Mouse (Mus musculus): ENCODE measurements around the gene Pnliprp2. TPM values are rescaled to one million over a fixed set of nuclear protein-coding genes. Genes with fewer than 3 reads are reported as not detected.

Gene Pnliprp2
- not detected in 2 replicates for total RNA-seq (2014; fragmentation: Nextera tagmentation)
- total RNA-seq (2017): not detected in 2 replicates

GRCm38 (mm10) chr19:58759423-58759822, at the start of gene Pnliprp2:
Pnliprp2 (plus strand) TSS chr19:58759719.
- no peak for ATAC-seq (replicated peaks; ENCODE audit: poor library complexity, severe bottlenecking)

DNA sequence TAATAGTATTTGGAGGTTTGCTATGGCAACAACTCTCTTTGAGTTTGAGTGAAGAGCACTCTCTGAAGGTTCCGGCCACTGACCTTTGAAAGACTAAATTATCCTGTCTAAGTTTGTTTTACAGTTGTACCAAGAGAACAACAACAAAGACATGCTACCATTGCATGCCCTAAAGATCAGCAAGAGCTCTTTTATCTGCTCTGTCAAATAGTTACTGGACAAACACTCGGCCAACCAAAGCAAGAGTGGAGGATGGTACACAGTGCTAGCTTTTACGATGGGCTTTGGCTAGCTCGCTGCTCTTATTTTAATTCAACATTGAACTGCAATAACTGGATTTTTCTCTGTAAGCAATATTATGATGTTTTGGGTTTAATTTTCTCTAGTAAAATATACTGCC, 41.6 kb upstream of the Pnliprp2 start:
- no peak for ATAC-seq (replicated peaks; ENCODE audit: poor library complexity, severe bottlenecking)

GRCm38 (mm10) chr19:58720439-58720838, 39.1 kb upstream of the Pnliprp2 start:
- ATAC-seq (replicated peaks; ENCODE audit: poor library complexity, severe bottlenecking): no peak

- ATAC-seq (replicated peaks; ENCODE audit: poor library complexity, severe bottlenecking): no peak
Measured at GRCm38 (mm10) chr19:58726551-58726950, 33.0 kb upstream of the Pnliprp2 start.

DNA sequence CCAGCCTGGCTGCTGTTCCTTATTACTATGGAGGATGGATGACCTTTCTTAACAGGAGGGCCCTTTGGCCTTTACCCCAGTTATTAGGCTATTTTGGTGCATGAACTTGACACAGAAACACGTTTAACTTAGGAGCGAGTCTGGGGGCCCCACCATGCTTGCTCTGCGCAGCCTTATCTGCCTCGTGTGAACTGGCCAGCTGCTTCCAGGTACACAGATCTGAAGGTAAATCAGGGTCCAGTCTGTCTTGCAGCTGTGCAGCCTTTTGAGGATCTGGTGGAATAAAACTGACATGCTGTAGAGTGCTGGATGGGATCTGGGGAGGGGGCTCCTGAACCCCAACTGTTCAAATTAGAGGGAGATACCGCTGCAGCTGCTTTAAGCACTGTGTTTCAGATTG, 31.8 kb upstream of the Pnliprp2 start:
- ATAC-seq (replicated peaks; ENCODE audit: poor library complexity, severe bottlenecking): no peak

DNA sequence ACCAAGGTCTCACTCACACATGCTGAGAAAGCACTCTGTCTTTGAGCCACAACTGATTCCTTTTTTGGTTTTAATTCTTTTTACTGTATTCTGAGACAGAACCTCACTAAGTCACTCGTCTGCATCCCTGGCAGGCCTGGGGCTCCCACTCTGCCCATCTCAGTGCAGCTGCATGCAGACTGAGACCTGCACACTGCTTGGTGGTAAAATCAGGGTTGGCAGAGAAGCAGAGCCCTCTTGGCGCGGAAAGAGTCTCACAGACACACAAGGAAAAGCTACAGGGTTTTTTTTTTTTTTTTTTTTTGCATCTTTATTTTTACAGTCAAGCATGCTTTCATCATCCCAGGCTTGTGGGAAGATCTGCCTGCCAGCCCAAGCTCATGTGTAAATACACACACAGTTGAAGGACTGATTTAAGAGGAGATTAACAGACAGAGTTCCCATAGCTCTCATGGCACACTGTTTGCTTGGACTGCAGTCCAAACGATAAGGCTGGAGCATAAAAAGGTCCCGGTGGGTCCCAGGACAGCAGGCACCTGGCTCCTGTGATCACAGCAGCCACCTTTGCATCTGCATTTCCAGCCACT, 31.0 kb upstream of the Pnliprp2 start, which contains the start of gene Pnliprp1:
Gene Pnliprp1 (plus strand): TSS at position 443 of the 587 bp plus-strand sequence.
- no peak for ATAC-seq (replicated peaks; ENCODE audit: poor library complexity, severe bottlenecking)

DNA sequence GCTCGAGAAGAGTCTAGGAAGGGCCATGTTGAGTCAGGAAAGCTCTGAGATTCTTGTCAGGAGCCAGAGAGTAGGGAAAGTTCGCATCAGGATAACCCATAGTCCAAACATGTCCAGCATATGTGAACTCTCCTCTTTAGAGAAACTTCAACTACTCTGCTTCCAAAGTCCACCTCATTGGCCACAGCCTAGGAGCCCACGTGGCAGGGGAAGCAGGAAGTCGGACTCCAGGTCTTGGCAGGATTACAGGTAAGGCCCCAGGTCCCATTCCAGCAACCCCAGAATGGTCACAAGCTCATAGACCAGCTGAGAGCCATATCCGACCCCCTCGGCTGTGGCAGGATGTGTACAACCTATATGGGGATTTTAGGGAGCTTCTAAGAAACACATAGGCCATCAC, 26.3 kb upstream of the Pnliprp2 start:
- no peak for ATAC-seq (replicated peaks; ENCODE audit: poor library complexity, severe bottlenecking)

DNA sequence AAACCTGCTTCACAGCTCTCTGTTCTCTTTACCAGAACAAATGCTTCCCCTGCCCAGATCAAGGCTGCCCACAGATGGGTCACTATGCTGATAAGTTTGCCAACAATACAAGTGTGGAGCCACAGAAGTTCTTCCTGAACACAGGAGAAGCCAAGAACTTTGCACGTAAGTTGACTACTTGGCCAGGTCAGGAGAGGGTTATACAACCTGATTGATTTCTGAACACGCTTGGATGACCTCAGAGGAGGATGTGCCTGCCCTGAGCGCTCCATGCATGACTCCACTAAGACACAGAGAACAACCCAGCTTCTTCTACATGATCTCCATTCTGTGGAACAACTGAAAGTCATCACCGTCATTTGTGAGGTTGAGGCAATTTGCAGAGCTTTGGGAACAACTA, 21.4 kb upstream of the Pnliprp2 start:
- ATAC-seq (replicated peaks; ENCODE audit: poor library complexity, severe bottlenecking): no peak

DNA sequence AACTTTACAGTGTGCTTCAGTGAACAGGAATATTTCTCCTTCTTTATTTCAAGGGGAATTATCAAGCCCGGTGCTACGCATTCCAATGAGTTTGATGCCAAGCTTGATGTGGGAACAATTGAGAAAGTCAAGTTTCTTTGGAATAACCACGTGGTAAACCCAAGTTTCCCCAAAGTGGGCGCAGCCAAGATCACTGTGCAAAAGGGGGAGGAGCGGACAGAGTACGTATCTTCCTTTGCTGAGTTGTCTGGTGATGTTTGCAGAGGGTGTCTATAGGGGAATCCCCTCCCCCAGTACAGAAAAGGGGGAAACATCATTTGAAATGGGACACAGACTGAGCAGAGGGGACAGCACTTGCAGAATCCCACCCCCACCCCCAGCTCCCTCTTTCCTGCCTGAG, 18.5 kb upstream of the Pnliprp2 start:
- ATAC-seq (replicated peaks; ENCODE audit: poor library complexity, severe bottlenecking): no peak

DNA sequence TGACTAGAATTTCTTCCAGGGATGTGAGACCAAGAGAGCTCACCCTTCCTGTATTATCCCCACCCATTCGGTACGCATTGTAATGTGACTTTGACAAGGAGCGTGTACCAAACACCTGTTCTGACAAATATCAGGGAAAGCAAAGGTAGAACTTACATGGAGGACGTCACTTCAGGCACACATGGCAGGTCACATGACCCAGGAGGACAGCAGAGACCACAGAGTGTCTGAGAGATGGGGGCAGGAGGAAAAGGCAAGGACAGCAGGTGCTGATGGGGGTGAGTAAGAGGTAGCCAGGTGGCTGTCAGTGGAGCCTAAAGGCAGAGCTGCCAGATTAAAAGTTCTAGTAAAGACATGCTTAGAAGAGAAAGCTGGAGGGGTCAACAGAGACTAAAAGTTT, 16.8 kb upstream of the Pnliprp2 start:
- no peak for ATAC-seq (replicated peaks; ENCODE audit: poor library complexity, severe bottlenecking)

GRCm38 (mm10) chr19:58743736-58744135, 15.8 kb upstream of the Pnliprp2 start:
- peak; percentile 77 for ATAC-seq (replicated peaks; ENCODE audit: poor library complexity, severe bottlenecking)

- no peak for ATAC-seq (replicated peaks; ENCODE audit: poor library complexity, severe bottlenecking)
Measured at GRCm38 (mm10) chr19:58747498-58748000, 12.0 kb upstream of the Pnliprp2 start.

GRCm38 (mm10) chr19:58750822-58751221, 8.7 kb upstream of the Pnliprp2 start:
- no peak for ATAC-seq (replicated peaks; ENCODE audit: poor library complexity, severe bottlenecking)

DNA sequence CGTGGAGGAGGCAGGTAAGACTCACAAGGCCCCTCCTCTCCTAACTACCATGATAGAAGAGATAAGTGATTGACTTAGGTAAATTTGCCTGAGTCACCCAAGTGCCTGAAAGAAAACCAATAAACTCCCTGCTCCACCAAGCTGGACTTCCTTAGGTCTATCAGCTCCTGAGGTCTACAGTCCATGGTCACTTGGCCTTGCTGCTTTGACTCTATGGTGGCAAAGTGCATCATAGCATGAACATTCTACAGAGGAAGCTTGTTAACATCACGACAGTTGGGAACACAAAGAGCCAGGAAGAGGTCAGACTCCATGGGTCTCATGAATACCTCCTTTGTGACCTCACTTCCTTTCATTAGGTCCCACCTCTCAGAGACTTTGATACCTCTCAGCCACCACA, 8.0 kb upstream of the Pnliprp2 start:
- no peak for ATAC-seq (replicated peaks; ENCODE audit: poor library complexity, severe bottlenecking)

GRCm38 (mm10) chr19:58758871-58759270, 648 bp upstream of the Pnliprp2 start:
- ATAC-seq (replicated peaks; ENCODE audit: poor library complexity, severe bottlenecking): no peak

GRCm38 (mm10) chr19:58762316-58762715, 2.8 kb downstream of the Pnliprp2 start:
- ATAC-seq (replicated peaks; ENCODE audit: poor library complexity, severe bottlenecking): no peak; the same call in 1 of the 2 replicates

DNA sequence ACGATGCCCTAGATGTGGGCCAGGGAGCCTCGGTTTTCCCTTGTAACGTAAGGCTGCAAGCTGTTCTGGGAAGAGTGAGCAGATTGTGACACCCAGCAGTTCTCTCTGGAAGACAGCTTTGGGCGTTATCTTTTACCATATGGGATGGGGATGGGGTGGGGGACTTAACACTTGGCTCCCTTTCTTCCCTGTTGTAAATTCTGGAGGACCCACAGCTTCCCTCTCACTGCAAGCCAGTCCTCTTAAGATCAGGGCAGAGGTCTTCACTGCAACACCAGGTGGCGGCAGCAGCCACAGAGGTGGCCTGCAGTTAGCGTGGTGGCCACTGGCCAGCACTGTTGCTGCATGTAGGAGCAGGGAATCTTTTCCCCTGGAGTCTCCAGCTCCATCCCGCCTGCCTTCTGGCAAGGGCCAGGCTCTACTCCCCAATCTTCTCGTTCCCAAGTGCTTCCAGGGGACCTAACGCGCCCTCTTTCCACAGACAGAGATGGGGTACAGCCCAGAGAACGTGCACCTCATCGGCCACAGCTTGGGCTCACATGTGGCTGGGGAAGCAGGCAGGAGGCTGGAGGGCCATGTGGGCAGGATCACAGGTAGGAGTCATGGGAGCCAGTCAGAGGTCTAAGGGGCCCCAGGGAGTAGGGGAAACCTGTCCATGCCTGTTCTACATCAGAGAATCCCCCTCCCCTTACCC, 3.5 kb downstream of the Pnliprp2 start:
- ATAC-seq (replicated peaks; ENCODE audit: poor library complexity, severe bottlenecking): peak; percentile 55

DNA sequence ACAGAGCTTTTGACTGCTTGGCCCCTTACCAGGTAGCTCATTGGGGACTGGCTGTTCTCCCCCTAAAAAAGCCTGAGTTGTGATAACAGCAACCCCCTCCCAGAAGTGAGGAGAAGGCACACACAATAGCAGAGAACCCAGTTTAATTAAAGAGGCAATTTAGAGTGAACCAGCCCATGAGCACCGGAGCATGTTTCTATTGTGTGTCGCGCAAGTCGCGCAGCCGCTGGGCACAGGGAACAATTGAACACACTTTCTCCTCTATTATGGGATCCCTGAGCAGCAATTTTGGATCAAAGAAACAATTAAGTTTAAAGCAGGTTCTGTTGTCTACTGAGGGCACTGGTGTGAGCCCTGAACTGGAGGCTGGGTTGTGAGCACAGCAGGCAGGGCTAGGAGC, 7.8 kb downstream of the Pnliprp2 start:
- no peak for ATAC-seq (replicated peaks; ENCODE audit: poor library complexity, severe bottlenecking)

GRCm38 (mm10) chr19:58776461-58776860, 16.9 kb downstream of the Pnliprp2 start:
- ATAC-seq (replicated peaks; ENCODE audit: poor library complexity, severe bottlenecking): no peak

DNA sequence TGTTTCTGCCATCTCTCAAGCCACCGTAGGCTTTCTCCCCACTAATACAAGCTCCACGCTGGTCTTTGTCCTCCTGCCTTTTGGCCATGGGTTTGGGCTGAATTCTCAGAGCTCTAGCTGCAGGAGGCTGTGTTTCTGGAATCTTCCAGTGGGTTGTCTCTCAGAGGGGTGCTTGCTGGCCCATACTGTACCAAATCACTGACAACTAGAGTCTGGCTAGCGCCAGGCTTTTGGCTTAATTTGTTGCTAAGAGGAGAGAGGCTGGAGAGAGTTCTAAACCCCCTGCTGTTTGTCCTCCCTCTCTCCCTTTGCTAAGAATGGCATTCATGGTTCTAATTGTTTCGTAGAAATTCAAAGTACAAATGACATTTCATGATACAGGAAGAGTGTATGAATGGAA, 22.0 kb downstream of the Pnliprp2 start:
- ATAC-seq (replicated peaks; ENCODE audit: poor library complexity, severe bottlenecking): no peak

GRCm38 (mm10) chr19:58783938-58784337, 24.4 kb downstream of the Pnliprp2 start:
- ATAC-seq (replicated peaks; ENCODE audit: poor library complexity, severe bottlenecking): peak; percentile 98

GRCm38 (mm10) chr19:58789194-58789593, 29.7 kb downstream of the Pnliprp2 start:
- ATAC-seq (replicated peaks; ENCODE audit: poor library complexity, severe bottlenecking): no peak

Measured in granulocyte monocyte progenitor cell, adult 5-6 weeks (primary cell).